Mouse (Mus musculus) MEL (cell line): ENCODE results near the gene Rmnd1.

ENCODE experiments used
- CTCF ChIP-seq, 3 experiments: IDR thresholded peaks in 2 of 3; conservative IDR thresholded peaks in 1 of 3; 2 replicates each; pipeline ENCODE4 v1.5.1; 2011 to 2012; ENCODE audit warnings: low read length in 3 of 3, low read depth in 2 of 3, mild to moderate bottlenecking in 2 of 3, improper control_type of control experiment in 1 of 3, inconsistent platforms in 1 of 3, mixed read lengths in 1 of 3, moderate library complexity in 1 of 3; ENCODE audit not compliant: control insufficient read depth in 1 of 3, insufficient read depth in 1 of 3, poor library complexity in 1 of 3, severe bottlenecking in 1 of 3
- E2F4 ChIP-seq: IDR thresholded peaks from 2 replicates; pipeline ENCODE4 v1.6.1; 2011; ENCODE audit warnings: low read depth, low read length, improper control_type of control experiment, borderline replicate concordance
- EP300 ChIP-seq, 2 experiments: IDR thresholded peaks; 2 replicates each; pipeline ENCODE4 v1.6.1; 2011; ENCODE audit warnings: improper control_type of control experiment in 2 of 2, low read length in 2 of 2, low read depth in 1 of 2, mild to moderate bottlenecking in 1 of 2
- MXI1 ChIP-seq: IDR thresholded peaks from 2 replicates; pipeline ENCODE4 v1.6.1; 2011; ENCODE audit warnings: mild to moderate bottlenecking, low read depth, low read length, improper control_type of control experiment
- POLR2A ChIP-seq, 2 experiments: IDR thresholded peaks; 2 replicates each; pipeline ENCODE4 v1.6.1; 2011 to 2012; ENCODE audit warnings: low read length in 2 of 2, mild to moderate bottlenecking in 2 of 2, control low read depth in 1 of 2, improper control_type of control experiment in 1 of 2, low read depth in 1 of 2, moderate library complexity in 1 of 2; ENCODE audit not compliant: control insufficient read depth in 1 of 2, insufficient read depth in 1 of 2, poor library complexity in 1 of 2
- POLR2AphosphoS2 ChIP-seq: IDR thresholded peaks from 2 replicates; pipeline ENCODE4 v1.6.1; 2011; ENCODE audit warnings: low read length, improper control_type of control experiment
- RCOR1 ChIP-seq: IDR thresholded peaks from 2 replicates; pipeline ENCODE4 v1.6.1; 2012; ENCODE audit warnings: low read depth, mild to moderate bottlenecking, inconsistent platforms, low read length, improper control_type of control experiment
- SIN3A ChIP-seq: IDR thresholded peaks from 2 replicates; pipeline ENCODE4 v1.6.1; 2012; ENCODE audit warnings: low read length, improper control_type of control experiment, inconsistent platforms
- SMC3 ChIP-seq: IDR thresholded peaks from 2 replicates; pipeline ENCODE4 v1.6.1; 2011; ENCODE audit warnings: low read depth, low read length, improper control_type of control experiment
- ZKSCAN1 ChIP-seq: IDR thresholded peaks from 2 replicates; pipeline ENCODE4 v1.6.1; 2012; ENCODE audit warnings: low read depth, mild to moderate bottlenecking, inconsistent platforms, low read length, improper control_type of control experiment, moderate library complexity
- ZNF384 ChIP-seq: IDR thresholded peaks from 2 replicates; pipeline ENCODE4 v1.6.1; 2012; ENCODE audit warnings: low read depth, mild to moderate bottlenecking, inconsistent platforms, low read length, improper control_type of control experiment

DNA sequence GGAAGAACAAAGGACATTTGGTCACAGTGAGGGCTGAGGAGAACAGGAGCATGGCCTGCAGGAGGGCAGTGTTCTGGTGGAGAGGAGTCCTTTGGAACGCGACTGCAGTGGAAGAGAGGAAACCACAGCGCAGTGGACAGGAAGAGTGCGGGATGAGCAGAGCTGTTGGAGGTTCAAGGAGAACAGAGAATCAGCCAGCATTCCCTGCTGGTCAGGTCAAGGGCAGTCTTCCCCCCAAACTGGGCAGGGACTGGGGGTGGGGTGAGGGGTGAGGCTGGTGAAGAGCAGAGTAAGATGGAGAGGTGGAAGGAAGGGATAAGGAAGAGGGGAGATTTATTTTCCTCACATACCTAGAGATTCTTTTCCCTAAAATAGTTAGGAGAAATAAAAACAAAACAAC, 58.6 kb downstream of the Rmnd1 start:
- no peak for TF ChIP-seq CTCF (IDR thresholded peaks at IDR 0.05 in 2 of 3, conservative IDR thresholded peaks at IDR 0.05 in 1 of 3; ENCODE audit: control insufficient read depth in 1 of 3, insufficient read depth in 1 of 3, low read depth in 2 of 3, low read length in 3 of 3, poor library complexity in 1 of 3, severe bottlenecking in 1 of 3)
- no peak for TF ChIP-seq EP300 (IDR thresholded peaks at IDR 0.05; ENCODE audit: low read depth in 1 of 2, low read length in 2 of 2)
- no peak for TF ChIP-seq ZNF384
- no peak for TF ChIP-seq RCOR1
- no peak for TF ChIP-seq SMC3
- no peak for TF ChIP-seq POLR2A (IDR thresholded peaks at IDR 0.05; ENCODE audit: control insufficient read depth in 1 of 2, insufficient read depth in 1 of 2, low read depth in 1 of 2, low read length in 2 of 2, poor library complexity in 1 of 2)
- TF ChIP-seq MXI1, result no peak
- no peak for TF ChIP-seq POLR2AphosphoS2
- no peak for TF ChIP-seq ZKSCAN1
- TF ChIP-seq E2F4, result no peak
- TF ChIP-seq SIN3A, result no peak
